Mouse (Mus musculus) lung, postnatal 36 days (tissue): ENCODE data around the gene Fam185a.

Source experiments
- DNase-seq: peaks from one replicate; pipeline ENCODE4 v3.0.0; 2022; ENCODE audit warnings: mixed read lengths

Fam185a gene

GRCm38 (mm10) chr5:21424614-21425602 lies at the start of gene Fam185a, which contains the start of gene Ccdc146:
TSS of gene Fam185a (plus strand) at chr5:21424958.
TSS of gene Ccdc146 (minus strand) at chr5:21424677.
- peak; percentile 100 for DNase-seq

GRCm38 (mm10) chr5:21376935-21377334 lies 47.8 kb upstream of the Fam185a start:
- no peak for DNase-seq

- DNase-seq, result no peak
These were observed 46.4 kb upstream of the Fam185a start for GRCm38 (mm10) chr5:21378397-21378796.

- no peak for DNase-seq
These were observed 42.8 kb upstream of the Fam185a start for GRCm38 (mm10) chr5:21381986-21382385.

GRCm38 (mm10) chr5:21382678-21383077 lies 42.1 kb upstream of the Fam185a start:
- DNase-seq, result no peak

GRCm38 (mm10) chr5:21383392-21384251 lies 41.1 kb upstream of the Fam185a start:
- DNase-seq, result no peak

- DNase-seq, result no peak
These were observed 40.4 kb upstream of the Fam185a start for GRCm38 (mm10) chr5:21384252-21384960.

- DNase-seq, result no peak
These were observed 39.8 kb upstream of the Fam185a start for GRCm38 (mm10) chr5:21384976-21385375.

GRCm38 (mm10) chr5:21386432-21386831 lies 38.3 kb upstream of the Fam185a start:
- peak; percentile 16 for DNase-seq

- DNase-seq, result no peak
These were observed 37.4 kb upstream of the Fam185a start for GRCm38 (mm10) chr5:21387340-21387739.

GRCm38 (mm10) chr5:21388855-21389254 lies 35.9 kb upstream of the Fam185a start:
- no peak for DNase-seq

- peak; percentile 30 for DNase-seq
These were observed 33.0 kb upstream of the Fam185a start for GRCm38 (mm10) chr5:21391616-21392384.

- DNase-seq, result no peak
These were observed 30.2 kb upstream of the Fam185a start for GRCm38 (mm10) chr5:21394562-21394961.

- no peak for DNase-seq
These were observed 29.4 kb upstream of the Fam185a start for GRCm38 (mm10) chr5:21395205-21395840.

- DNase-seq, result peak; percentile 69
These were observed 13.5 kb upstream of the Fam185a start for GRCm38 (mm10) chr5:21411261-21411666.

- DNase-seq, result peak; percentile 34
These were observed 12.7 kb upstream of the Fam185a start for GRCm38 (mm10) chr5:21412056-21412455.

GRCm38 (mm10) chr5:21413322-21413721 lies 11.4 kb upstream of the Fam185a start:
- DNase-seq, result no peak

GRCm38 (mm10) chr5:21414116-21414820 lies 10.5 kb upstream of the Fam185a start:
- peak; percentile 11 for DNase-seq

- DNase-seq, result no peak
These were observed 6.1 kb upstream of the Fam185a start for GRCm38 (mm10) chr5:21418613-21419012.

- peak; percentile 76 for DNase-seq
These were observed 4.1 kb upstream of the Fam185a start for GRCm38 (mm10) chr5:21420609-21421008.

- no peak for DNase-seq
These were observed 1.9 kb downstream of the Fam185a start for GRCm38 (mm10) chr5:21426666-21427065.
